Mouse (Mus musculus) myocyte (in vitro differentiated cells): ENCODE measurements around the gene Afdn. TPM values are rescaled to one million over a fixed set of nuclear protein-coding genes. Genes with fewer than 3 reads are reported as not detected.
A peak's percentile ranks its signal among the peaks of the same experiment; 100 is the strongest.

Experiments used
- H3K27me3 ChIP-seq: one replicate; pipeline ENCODE4 v1.6.1; 2011; ENCODE audit not compliant: control insufficient read depth, insufficient read depth, insufficient read length
- H3K36me3 ChIP-seq: one replicate; pipeline ENCODE4 v1.6.1; 2011; ENCODE audit not compliant: control insufficient read depth, insufficient read depth
- H3K4me2 ChIP-seq: one replicate; pipeline ENCODE4 v1.6.1; 2011; ENCODE audit warnings: low read depth, control low read depth
- H3K4me3 ChIP-seq: one replicate; pipeline ENCODE4 v1.5.1; 2011; ENCODE audit warnings: mild to moderate bottlenecking, control low read depth, moderate library complexity
- H3K79me2 ChIP-seq: one replicate; pipeline ENCODE4 v1.6.1; 2011; ENCODE audit not compliant: control insufficient read depth, insufficient read depth
- H3ac ChIP-seq: one replicate; pipeline ENCODE4 v1.6.1; 2011; ENCODE audit not compliant: control insufficient read depth, insufficient read length
- CEBPB ChIP-seq: IDR thresholded peaks from 2 replicates; pipeline ENCODE4 v1.6.1; 2011; ENCODE audit warnings: mild to moderate bottlenecking, moderate library complexity; ENCODE audit not compliant: poor library complexity, insufficient read depth, severe bottlenecking
- E2F4 ChIP-seq: IDR thresholded peaks from one replicate; pipeline ENCODE4 v1.6.1; 2011; ENCODE audit warnings: mild to moderate bottlenecking, control low read depth, moderate library complexity; ENCODE audit not compliant: insufficient read depth
- MAX ChIP-seq: IDR thresholded peaks from one replicate; pipeline ENCODE4 v1.6.1; 2011; ENCODE audit warnings: low read depth, mild to moderate bottlenecking, control low read depth
- MYOD1 ChIP-seq, 3 experiments: IDR thresholded peaks; one replicate each; pipeline ENCODE4 v1.6.1; 2011; ENCODE audit warnings: control low read depth in 2 of 3, low read depth in 2 of 3, mild to moderate bottlenecking in 2 of 3, moderate library complexity in 1 of 3; ENCODE audit not compliant: insufficient read length in 2 of 3, control insufficient read depth in 1 of 3
- MYOG ChIP-seq, 3 experiments: IDR thresholded peaks; one replicate each; pipeline ENCODE4 v1.6.1; 2011; ENCODE audit warnings: control low read depth in 2 of 3, low read depth in 2 of 3, mild to moderate bottlenecking in 2 of 3; ENCODE audit not compliant: insufficient read length in 2 of 3, control insufficient read depth in 1 of 3, insufficient read depth in 1 of 3
- POLR2A ChIP-seq: IDR thresholded peaks from one replicate; pipeline ENCODE4 v1.6.1; 2011; ENCODE audit warnings: low read depth, mild to moderate bottlenecking, control low read depth, moderate library complexity; ENCODE audit not compliant: insufficient read length
- POLR2AphosphoS2 ChIP-seq: IDR thresholded peaks from one replicate; pipeline ENCODE4 v1.6.1; 2011; ENCODE audit warnings: low read depth, control low read depth; ENCODE audit not compliant: insufficient read length
- REST ChIP-seq: IDR thresholded peaks from one replicate; pipeline ENCODE4 v1.6.1; 2011; ENCODE audit warnings: mild to moderate bottlenecking, control low read depth, moderate library complexity; ENCODE audit not compliant: insufficient read depth, insufficient read length
- SRF ChIP-seq: IDR thresholded peaks from one replicate; pipeline ENCODE4 v1.6.1; 2011; ENCODE audit warnings: low read depth; ENCODE audit not compliant: control insufficient read depth, insufficient read length
- TCF12 ChIP-seq: IDR thresholded peaks from one replicate; pipeline ENCODE4 v1.6.1; 2011; ENCODE audit warnings: mild to moderate bottlenecking, control low read depth; ENCODE audit not compliant: poor library complexity, insufficient read depth, severe bottlenecking
- TCF3 ChIP-seq: IDR thresholded peaks from one replicate; pipeline ENCODE4 v1.6.1; 2011; ENCODE audit warnings: low read depth, control low read depth; ENCODE audit not compliant: insufficient read length
- USF1 ChIP-seq: IDR thresholded peaks from one replicate; pipeline ENCODE4 v1.6.1; 2011; ENCODE audit warnings: low read depth, mild to moderate bottlenecking, control low read depth, moderate library complexity
- polyA plus RNA-seq: library from polyadenylated mRNA; unstranded; fragments of >200 nt; fragmentation: generic; extraction: Trizol; gene quantifications from one replicate; pipeline ENCODE4 v1.2.1, GENCODE M21; 2012; ENCODE audit warnings: missing spikeins

Afdn gene
- polyA plus RNA-seq, 1 experiment = 22.1 TPM

DNA sequence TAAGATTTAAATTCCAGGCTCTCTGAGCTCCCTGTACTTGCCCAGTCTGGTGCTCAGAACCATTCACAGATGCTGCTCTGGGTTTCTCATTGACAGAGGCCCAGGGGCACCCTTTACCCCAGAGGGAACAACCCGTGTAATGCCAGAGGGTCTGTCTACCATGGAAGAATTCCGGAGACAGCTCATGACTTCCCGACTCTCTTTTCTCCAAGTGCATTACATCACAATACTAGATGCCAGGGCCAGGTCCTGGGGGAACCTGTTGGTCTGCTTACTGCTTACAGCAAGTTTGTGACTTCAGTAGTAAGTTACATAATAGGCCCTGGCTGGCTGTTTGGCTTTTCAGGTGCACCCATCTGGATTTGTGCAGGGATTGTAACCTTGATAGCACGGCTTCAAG, 45.7 kb upstream of the Afdn start:
- Histone ChIP-seq H3K79me2 (no peaks in the 10 kb centered on the region), H3K27me3 (no peaks in the 10 kb centered on the region), H3K4me2 (no peak overlapping the region), H3K4me3 (no peak overlapping the region), H3K36me3 (no peaks in the 10 kb centered on the region), H3ac (no peak overlapping the region)
- TF ChIP-seq CEBPB (no peak), REST (no peak), MYOG (IDR thresholded peaks at IDR 0.05; ENCODE audit: control insufficient read depth in 1 of 3, insufficient read depth in 1 of 3, insufficient read length in 2 of 3, low read depth in 2 of 3) (no peak), TCF12 (no peak), MYOD1 (IDR thresholded peaks at IDR 0.05; ENCODE audit: control insufficient read depth in 1 of 3, insufficient read length in 2 of 3, low read depth in 2 of 3) (no peak), POLR2AphosphoS2 (no peak), E2F4 (no peak)

- H3K4me2 ChIP-seq = peak overlapping the region; percentile 66
- no peak overlapping the region for H3ac ChIP-seq
- no peak overlapping the region for H3K4me3 ChIP-seq
- H3K79me2 ChIP-seq = no peaks in the 10 kb centered on the region
- TF ChIP-seq POLR2AphosphoS2 (no peak), REST (no peak), TCF12 (peak; percentile 6), MAX (no peak), CEBPB (0 out of 2 replicates have a peak, but pooled peaks have one; percentile 49), USF1 (no peak), TCF3 (no peak), E2F4 (no peak), MYOG (IDR thresholded peaks at IDR 0.05; ENCODE audit: control insufficient read depth in 1 of 3, insufficient read depth in 1 of 3, insufficient read length in 2 of 3, low read depth in 2 of 3) (peak; percentile 23 to 75 (median 43)), MYOD1 (IDR thresholded peaks at IDR 0.05; ENCODE audit: control insufficient read depth in 1 of 3, insufficient read length in 2 of 3, low read depth in 2 of 3) (peak in 2 of 3 experiments; percentile 76 to 87), SRF (peak; percentile 53), POLR2A (peak; percentile 25)
- no peaks in the 10 kb centered on the region for H3K27me3 ChIP-seq
- no peaks in the 10 kb centered on the region for H3K36me3 ChIP-seq
Observed at GRCm38 (mm10) chr17:13715511-13715910, 44.8 kb upstream of the Afdn start.

- H3K79me2 ChIP-seq = no peaks in the 10 kb centered on the region
- no peak overlapping the region for H3ac ChIP-seq
- H3K4me2 ChIP-seq = peak overlapping the region; percentile 66
- H3K4me3 ChIP-seq = no peak overlapping the region
- no peaks in the 10 kb centered on the region for H3K27me3 ChIP-seq
- no peaks in the 10 kb centered on the region for H3K36me3 ChIP-seq
- TF ChIP-seq POLR2A = no peak
Observed at GRCm38 (mm10) chr17:13716336-13716735, 44.0 kb upstream of the Afdn start.

DNA sequence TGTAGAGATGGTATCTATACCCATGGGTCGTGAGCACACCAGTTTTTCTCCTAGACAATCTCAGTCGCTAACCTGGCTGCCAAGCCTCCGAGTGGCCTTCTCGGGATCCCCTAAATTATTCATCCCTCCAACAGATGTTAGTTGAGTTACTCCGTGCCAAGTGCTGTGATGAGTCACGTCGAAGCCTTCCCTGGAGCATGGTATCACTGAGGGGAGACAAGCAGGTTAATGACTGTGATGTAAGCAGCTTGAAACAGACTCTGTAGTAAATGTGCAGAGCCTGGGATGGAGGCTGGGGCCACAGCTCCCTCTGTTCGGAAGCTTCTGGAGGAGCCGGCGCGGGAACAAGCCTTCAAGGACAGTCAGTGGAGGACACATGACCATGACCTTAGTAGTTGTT, 42.9 kb upstream of the Afdn start:
- H3K79me2 ChIP-seq = no peaks in the 10 kb centered on the region
- H3K4me3 ChIP-seq = no peak overlapping the region
- no peaks in the 10 kb centered on the region for H3K27me3 ChIP-seq
- TF ChIP-seq CEBPB = peak; percentile 81; the same call in 1 of the 2 replicates
- peak in 1 of 3 experiments; percentile 33 for TF ChIP-seq MYOG (IDR thresholded peaks at IDR 0.05; ENCODE audit: control insufficient read depth in 1 of 3, insufficient read depth in 1 of 3, insufficient read length in 2 of 3, low read depth in 2 of 3)
- no peak for TF ChIP-seq POLR2AphosphoS2
- TF ChIP-seq SRF = no peak
- TF ChIP-seq USF1 = no peak
- peak in 1 of 3 experiments; percentile 64 for TF ChIP-seq MYOD1 (IDR thresholded peaks at IDR 0.05; ENCODE audit: control insufficient read depth in 1 of 3, insufficient read length in 2 of 3, low read depth in 2 of 3)
- TF ChIP-seq POLR2A = no peak
- peak; percentile 25 for TF ChIP-seq MAX
- H3K36me3 ChIP-seq = no peaks in the 10 kb centered on the region
- H3K4me2 ChIP-seq = peak overlapping the region; percentile 58
- H3ac ChIP-seq = no peak overlapping the region

DNA sequence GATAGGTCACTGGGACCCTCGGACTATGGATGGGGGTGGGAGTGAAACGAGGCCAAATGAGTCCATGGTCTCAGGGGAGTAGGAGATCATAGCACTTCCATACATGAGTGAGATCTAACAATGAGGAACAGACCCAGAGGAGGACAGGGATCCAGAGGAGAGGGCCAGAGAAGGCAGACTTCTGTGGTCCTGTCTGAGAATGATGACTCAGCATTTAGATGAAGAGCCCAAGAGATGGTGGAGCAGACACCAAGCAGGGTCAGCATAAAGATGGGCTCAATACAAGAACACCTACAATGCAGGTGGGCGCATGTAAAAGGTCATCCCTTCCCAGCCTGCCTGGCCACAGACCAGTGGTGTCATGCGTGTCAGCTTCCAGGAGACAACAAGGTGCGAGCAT, 40.2 kb upstream of the Afdn start:
- H3ac ChIP-seq = no peak overlapping the region
- H3K36me3 ChIP-seq = no peaks in the 10 kb centered on the region
- no peak overlapping the region for H3K4me3 ChIP-seq
- H3K4me2 ChIP-seq = no peak overlapping the region
- no peak for TF ChIP-seq SRF
- no peak for TF ChIP-seq REST
- TF ChIP-seq POLR2A = no peak
- TF ChIP-seq USF1 = no peak
- no peak for TF ChIP-seq TCF12
- TF ChIP-seq POLR2AphosphoS2 = no peak
- no peak for TF ChIP-seq TCF3
- no peak for TF ChIP-seq CEBPB
- no peak for TF ChIP-seq MYOD1 (IDR thresholded peaks at IDR 0.05; ENCODE audit: control insufficient read depth in 1 of 3, insufficient read length in 2 of 3, low read depth in 2 of 3)
- no peak for TF ChIP-seq MYOG (IDR thresholded peaks at IDR 0.05; ENCODE audit: control insufficient read depth in 1 of 3, insufficient read depth in 1 of 3, insufficient read length in 2 of 3, low read depth in 2 of 3)
- H3K27me3 ChIP-seq = no peaks in the 10 kb centered on the region
- no peaks in the 10 kb centered on the region for H3K79me2 ChIP-seq
